11 mouse cellular contexts compared by ENCODE assay signal in the genomic region with DNA sequence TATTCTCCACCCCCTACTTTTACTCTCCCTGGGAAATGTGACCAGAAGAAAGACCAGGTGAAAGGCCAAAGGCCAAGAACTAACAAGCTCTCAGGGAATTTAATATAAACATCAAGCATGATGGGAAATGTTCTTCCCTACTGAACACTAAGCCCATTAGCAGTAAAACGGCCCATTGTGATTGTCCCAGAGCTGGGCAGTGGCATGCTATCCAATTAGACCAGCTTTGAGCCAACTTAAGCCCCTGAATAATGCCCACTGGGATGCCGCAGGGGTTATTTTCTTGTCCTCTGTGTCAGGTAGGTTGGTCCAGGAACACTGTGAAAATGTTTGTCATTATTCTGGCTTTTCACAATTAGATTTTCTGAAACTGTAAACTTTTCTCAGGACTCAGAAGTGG.
"Had no signal": no experiment of that assay in that cellular context is flagged by ENCODE, and none has a peak within 500 bp of the region (broad histone marks: within the 10 kb centered on the region; RNA-seq: fewer than 3 reads in every experiment).

No protein-coding gene starts in this region.

- DNase-seq: kidney, adult 9 months; kidney, postnatal 14 days; kidney, postnatal 4 days; liver, embryonic 13.5 days; lung, adult 2 months; lung, postnatal 14 days; lung, postnatal 4 days; midbrain, embryonic 14.5 days; thymus, adult 18-20 months; thymus, postnatal 36 days had no signal

- H3K9me3 ChIP-seq: liver, embryonic 13.5 days had no signal

- H3K4me2 ChIP-seq: liver, embryonic 13.5 days; midbrain, embryonic 11.5 days had no signal

- H3K27ac ChIP-seq: liver, embryonic 13.5 days had no signal

- H3K36me3 ChIP-seq: liver, embryonic 13.5 days had no signal

- H3K9ac ChIP-seq: liver, embryonic 13.5 days had no signal

- H3K4me1 ChIP-seq: liver, embryonic 13.5 days had no signal

- H3K27me3 ChIP-seq: liver, embryonic 13.5 days had no signal

- H3K4me3 ChIP-seq: liver, embryonic 13.5 days had no signal
